Mouse (Mus musculus) urinary bladder, postnatal 0 days (tissue): ENCODE results near the gene Rbm12. TPM values are rescaled to one million over a fixed set of nuclear protein-coding genes. Genes with fewer than 3 reads are reported as not detected.

Experiments
- polyA plus RNA-seq: library from polyadenylated mRNA; unstranded; fragments of >200 nt; fragmentation: Nextera tagmentation; extraction: Ambion mirVana; gene quantifications from 2 replicates; pipeline ENCODE4 v1.2.1, GENCODE M21; 2015

Gene Rbm12
- polyA plus RNA-seq, result 9.8 and 15.9 TPM in 2 replicates

GRCm38 (mm10) chr2:156111358-156112079, at the start of gene Rbm12, which contains the start of gene Cpne1:
TSS of gene Rbm12 (minus strand) at chr2:156111978.
TSS of gene Cpne1 (minus strand) at chr2:156111965.

GRCm38 (mm10) chr2:156143953-156144724, 32.4 kb upstream of the Rbm12 start, which contains the start of the genes Romo1 and Nfs1:
TSS of gene Romo1 (plus strand) at chr2:156144039.
TSS of gene Nfs1 (minus strand) at chr2:156144186.

GRCm38 (mm10) chr2:156126992-156127391, 15.2 kb upstream of the Rbm12 start, which contains the start of gene Gm28036:
TSS of gene Gm28036 (minus strand) at chr2:156127092.

GRCm38 (mm10) chr2:156065099-156066041, 46.4 kb downstream of the Rbm12 start, which contains the start of gene Spag4:
TSS of gene Spag4 (plus strand) at chr2:156065175.

GRCm38 (mm10) chr2:156052816-156053215, 59.0 kb downstream of the Rbm12 start, which contains the start of gene Fer1l4:
TSS of gene Fer1l4 (minus strand) at chr2:156052947.

Other genes with a start within 250 kb of the Rbm12 start
- gene Uqcc1, start 181.7 kb downstream of the Rbm12 start, polyA plus RNA-seq, result 53.2 and 53.6 TPM in 2 replicates
- 0.21 TPM in 1 of 2 replicates, not detected in the other for gene Gm15557, start 171.2 kb downstream of the Rbm12 start, polyA plus RNA-seq
- 14.6 and 16.2 TPM in 2 replicates for gene Gdf5, start 166.6 kb downstream of the Rbm12 start, polyA plus RNA-seq
- gene Cep250, start 155.5 kb downstream of the Rbm12 start, polyA plus RNA-seq, result 4.9 and 6.3 TPM in 2 replicates
- gene 6430550D23Rik, start 104.0 kb downstream of the Rbm12 start, polyA plus RNA-seq, result 0.18 and 0.23 TPM in 2 replicates
- gene Ergic3, start 103.9 kb downstream of the Rbm12 start, polyA plus RNA-seq, result 121 and 140 TPM in 2 replicates
- gene Fer1l4, start 59.0 kb downstream of the Rbm12 start, polyA plus RNA-seq, result 10.7 and 11.6 TPM in 2 replicates
- 1.2 and 1.8 TPM in 2 replicates for gene Spag4, start 46.8 kb downstream of the Rbm12 start, polyA plus RNA-seq
- gene Cpne1, start within 50 bp of the Rbm12 start, polyA plus RNA-seq, result 31.5 and 34.3 TPM in 2 replicates
- 6.3 and 6.7 TPM in 2 replicates for gene Gm28036, start 15.1 kb upstream of the Rbm12 start, polyA plus RNA-seq
- 362 and 366 TPM in 2 replicates for gene Romo1, start 32.1 kb upstream of the Rbm12 start, polyA plus RNA-seq
- gene Nfs1, start 32.2 kb upstream of the Rbm12 start, polyA plus RNA-seq, result 28.1 and 30.0 TPM in 2 replicates
- gene Rbm39, start 68.3 kb upstream of the Rbm12 start, polyA plus RNA-seq, result 324 and 348 TPM in 2 replicates
- 28.7 and 41.9 TPM in 2 replicates for gene Phf20, start 84.5 kb upstream of the Rbm12 start, polyA plus RNA-seq
- 5.5 and 6.3 TPM in 2 replicates for gene Cnbd2, start 200.3 kb upstream of the Rbm12 start, polyA plus RNA-seq
- gene Scand1, start 200.7 kb upstream of the Rbm12 start, polyA plus RNA-seq, result 81.7 and 86.0 TPM in 2 replicates